Mouse (Mus musculus): ENCODE data around the gene Exoc3l4. TPM values are rescaled to one million over a fixed set of nuclear protein-coding genes. Genes with fewer than 3 reads are reported as not detected.

Exoc3l4 gene
- polyA plus RNA-seq, 1 experiment = 46.7 TPM

GRCm38 (mm10) chr12:111404880-111405279 is 11.9 kb upstream of the Exoc3l4 start:
- no peak for DNase-seq
- 57% methylated on average over 10 of the region's 10 CpGs for WGBS
- Histone ChIP-seq H3K4me3 (replicated peaks; ENCODE audit: extremely low read depth, low read depth, low read length) (no peak overlapping the region), H3K4me1 (ENCODE audit: control insufficient read depth, insufficient read depth, low read length) (no peaks in the 10 kb centered on the region)
- no peak for TF ChIP-seq POLR2A (IDR thresholded peaks at IDR 0.05; ENCODE audit: borderline replicate concordance, extremely low read depth, low read depth, low read length)
- TF ChIP-seq CTCF (IDR thresholded peaks at IDR 0.05; ENCODE audit: insufficient read depth, low read length) = no peak

GRCm38 (mm10) chr12:111406622-111407021 is 10.2 kb upstream of the Exoc3l4 start, which contains the start of gene Lbhd2:
Lbhd2 (plus strand) TSS chr12:111406809.
- H3K4me1 ChIP-seq (ENCODE audit: control insufficient read depth, insufficient read depth, low read length) = no peaks in the 10 kb centered on the region
- WGBS = 6% methylated on average over 24 of the region's 24 CpGs
- TF ChIP-seq POLR2A (IDR thresholded peaks at IDR 0.05; ENCODE audit: borderline replicate concordance, extremely low read depth, low read depth, low read length) = no peak
- DNase-seq = no peak
- no peak within 1 kb of the TSS for H3K4me3 ChIP-seq (replicated peaks; ENCODE audit: extremely low read depth, low read depth, low read length)

DNA sequence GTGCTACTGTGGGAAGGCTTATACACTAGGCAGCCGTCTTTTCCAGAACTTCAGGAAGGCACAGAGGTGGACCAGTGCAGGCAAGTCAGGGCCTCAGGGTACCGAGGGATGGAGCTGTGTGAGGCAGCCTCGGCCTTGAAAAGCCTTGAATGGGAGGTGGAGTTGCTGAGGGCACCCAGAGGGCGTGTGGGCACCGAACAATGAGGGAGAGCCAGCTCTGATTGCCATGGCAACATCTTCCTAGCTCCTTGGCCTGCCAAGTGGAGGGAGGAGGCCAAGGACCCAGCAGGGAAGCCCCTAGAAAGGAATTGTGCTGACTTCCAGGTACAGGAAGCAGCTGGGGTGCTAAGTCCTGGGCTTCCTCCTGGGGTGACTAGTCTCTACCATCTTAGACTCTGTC is 7.2 kb upstream of the Exoc3l4 start:
- Histone ChIP-seq H3K4me3 (replicated peaks; ENCODE audit: extremely low read depth, low read depth, low read length) (no peak overlapping the region), H3K4me1 (ENCODE audit: control insufficient read depth, insufficient read depth, low read length) (peaks cover 4% of the 10 kb centered on the region; the same call in 1 of the 2 replicates)
- no peak for DNase-seq
- TF ChIP-seq POLR2A (IDR thresholded peaks at IDR 0.05; ENCODE audit: borderline replicate concordance, extremely low read depth, low read depth, low read length) (no peak), CTCF (IDR thresholded peaks at IDR 0.05; ENCODE audit: insufficient read depth, low read length) (no peak)
- WGBS = 44% methylated on average over 5 of the region's 5 CpGs

- TF ChIP-seq POLR2A (IDR thresholded peaks at IDR 0.05; ENCODE audit: borderline replicate concordance, extremely low read depth, low read depth, low read length) (no peak), CTCF (IDR thresholded peaks at IDR 0.05; ENCODE audit: insufficient read depth, low read length) (no peak)
- H3K4me3 ChIP-seq (replicated peaks; ENCODE audit: extremely low read depth, low read depth, low read length) = no peak overlapping the region
- H3K4me1 ChIP-seq (ENCODE audit: control insufficient read depth, insufficient read depth, low read length) = peaks cover 4% of the 10 kb centered on the region; the same call in 1 of the 2 replicates
- no peak for DNase-seq
- WGBS = 60% methylated on average over 8 of the region's 8 CpGs
Measured at GRCm38 (mm10) chr12:111411631-111412355, 5.0 kb upstream of the Exoc3l4 start.

DNA sequence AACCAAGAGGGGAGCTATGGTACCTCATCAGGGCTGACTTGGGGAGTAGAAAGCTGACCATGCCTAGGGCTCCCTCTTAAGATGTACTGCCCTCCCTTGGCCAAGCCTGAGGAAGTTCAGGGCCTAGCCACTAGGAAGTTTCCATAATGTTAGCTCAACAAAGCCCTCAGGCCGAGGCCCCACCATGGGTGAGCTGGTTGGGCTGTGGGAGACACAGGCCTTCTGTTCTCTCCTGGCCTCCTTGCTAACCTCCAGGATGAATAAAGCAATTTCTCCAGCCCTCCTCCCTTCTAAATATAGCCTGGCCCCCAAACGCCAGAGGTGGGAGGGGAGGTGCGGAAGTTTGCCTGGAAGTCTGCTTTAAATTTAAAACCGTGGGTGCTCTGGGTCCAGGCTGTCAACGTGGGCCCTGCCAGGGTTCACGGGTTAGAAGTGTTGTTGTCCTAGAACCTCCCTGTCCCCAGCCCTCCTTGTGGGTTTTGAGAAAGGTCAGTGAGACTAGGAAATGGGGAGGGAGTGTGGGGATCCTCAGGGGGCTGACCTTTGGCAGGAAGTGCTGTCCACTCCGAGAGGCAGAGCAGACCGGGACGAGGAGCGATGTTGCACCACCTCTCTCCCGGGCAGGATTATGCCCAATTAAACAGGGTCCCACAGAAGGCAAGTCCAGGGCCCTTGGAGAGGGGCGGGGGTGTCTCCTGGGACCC is 4.1 kb upstream of the Exoc3l4 start:
- WGBS = 27% methylated on average over 12 of the region's 12 CpGs
- no peak overlapping the region for H3K4me3 ChIP-seq (replicated peaks; ENCODE audit: extremely low read depth, low read depth, low read length)
- no peak for TF ChIP-seq POLR2A (IDR thresholded peaks at IDR 0.05; ENCODE audit: borderline replicate concordance, extremely low read depth, low read depth, low read length)
- no peak for TF ChIP-seq CTCF (IDR thresholded peaks at IDR 0.05; ENCODE audit: insufficient read depth, low read length)
- H3K4me1 ChIP-seq (ENCODE audit: control insufficient read depth, insufficient read depth, low read length) = peaks cover 4% of the 10 kb centered on the region; the same call in 1 of the 2 replicates
- no peak for DNase-seq

- under 1% methylated on average over 21 of the region's 21 CpGs for WGBS
- H3K4me3 ChIP-seq (replicated peaks; ENCODE audit: extremely low read depth, low read depth, low read length) = no peak overlapping the region
- no peak for TF ChIP-seq POLR2A (IDR thresholded peaks at IDR 0.05; ENCODE audit: borderline replicate concordance, extremely low read depth, low read depth, low read length)
- TF ChIP-seq CTCF (IDR thresholded peaks at IDR 0.05; ENCODE audit: insufficient read depth, low read length) = peak; percentile 95
- H3K4me1 ChIP-seq (ENCODE audit: control insufficient read depth, insufficient read depth, low read length) = peaks cover 4% of the 10 kb centered on the region; the same call in 1 of the 2 replicates
- DNase-seq = peak; percentile 86
Measured at GRCm38 (mm10) chr12:111413300-111413699, 3.5 kb upstream of the Exoc3l4 start.

GRCm38 (mm10) chr12:111419918-111420317 is 3.1 kb downstream of the Exoc3l4 start:
- no peak overlapping the region for H3K4me3 ChIP-seq (replicated peaks; ENCODE audit: extremely low read depth, low read depth, low read length)
- 75% methylated on average over 5 of the region's 5 CpGs for WGBS
- no peaks in the 10 kb centered on the region for H3K4me1 ChIP-seq (ENCODE audit: control insufficient read depth, insufficient read depth, low read length)
- TF ChIP-seq POLR2A (IDR thresholded peaks at IDR 0.05; ENCODE audit: borderline replicate concordance, extremely low read depth, low read depth, low read length) = no peak
- no peak for TF ChIP-seq CTCF (IDR thresholded peaks at IDR 0.05; ENCODE audit: insufficient read depth, low read length)
- DNase-seq = no peak

GRCm38 (mm10) chr12:111420946-111421709 is 4.3 kb downstream of the Exoc3l4 start:
- WGBS = 34% methylated on average over 7 of the region's 7 CpGs
- Histone ChIP-seq H3K4me1 (ENCODE audit: control insufficient read depth, insufficient read depth, low read length) (peaks cover 4% of the 10 kb centered on the region; the same call in 1 of the 2 replicates), H3K4me3 (replicated peaks; ENCODE audit: extremely low read depth, low read depth, low read length) (no peak overlapping the region)
- no peak for DNase-seq
- TF ChIP-seq CTCF (IDR thresholded peaks at IDR 0.05; ENCODE audit: insufficient read depth, low read length) (no peak), POLR2A (IDR thresholded peaks at IDR 0.05; ENCODE audit: borderline replicate concordance, extremely low read depth, low read depth, low read length) (no peak)

DNA sequence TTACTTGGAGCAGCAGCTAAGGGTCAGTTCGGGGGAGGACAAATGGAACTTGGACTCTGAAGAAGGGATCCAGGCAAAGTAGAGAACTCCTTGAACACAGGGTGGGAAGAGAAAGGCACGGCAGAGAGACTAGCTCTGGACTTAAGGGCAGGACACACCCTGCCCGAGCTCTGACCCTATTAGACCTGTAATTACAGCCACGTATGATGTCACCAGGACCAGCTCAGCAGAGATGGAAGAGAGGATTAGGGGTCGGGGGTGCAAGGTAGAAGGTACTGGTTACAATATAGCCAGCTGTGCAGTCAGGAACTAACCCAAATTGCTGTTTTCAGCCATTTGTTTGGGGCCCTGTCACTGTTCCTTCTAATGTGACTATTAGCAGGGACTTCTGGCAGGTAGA is 6.0 kb downstream of the Exoc3l4 start:
- Histone ChIP-seq H3K4me1 (ENCODE audit: control insufficient read depth, insufficient read depth, low read length) (peaks cover 4% of the 10 kb centered on the region; the same call in 1 of the 2 replicates), H3K4me3 (replicated peaks; ENCODE audit: extremely low read depth, low read depth, low read length) (no peak overlapping the region)
- no peak for TF ChIP-seq POLR2A (IDR thresholded peaks at IDR 0.05; ENCODE audit: borderline replicate concordance, extremely low read depth, low read depth, low read length)
- no peak for TF ChIP-seq CTCF (IDR thresholded peaks at IDR 0.05; ENCODE audit: insufficient read depth, low read length)
- WGBS = 80% methylated on average over 5 of the region's 5 CpGs
- DNase-seq = no peak

All from lung, adult 2 months (tissue).